Mouse (Mus musculus): Measurements from ENCODE around the gene Reg4.

The Reg4 gene

GRCm38 (mm10) chr3:98206977-98207376 is 15.0 kb upstream of the Reg4 start:
- Histone ChIP-seq H3K4me1 (replicated peaks; ENCODE audit: low read depth, low read length) (no peaks in the 10 kb centered on the region), H3K36me3 (ENCODE audit: insufficient read depth, low read length) (no peaks in the 10 kb centered on the region), H3K27me3 (ENCODE audit: insufficient read depth, low read length) (peaks cover 4% of the 10 kb centered on the region; the same call in 1 of the 2 replicates), H3K9me3 (ENCODE audit: low read length) (no peaks in the 10 kb centered on the region), H3K4me3 (replicated peaks; ENCODE audit: low read length) (no peak overlapping the region)
- no peak for TF ChIP-seq CTCF (conservative IDR thresholded peaks at IDR 0.05; ENCODE audit: low read length)
- no peak for TF ChIP-seq POU5F1 (IDR thresholded peaks at IDR 0.05; ENCODE audit: borderline replicate concordance, low read length)
- TF ChIP-seq NANOG (IDR thresholded peaks at IDR 0.05; ENCODE audit: borderline replicate concordance, low read length) = no peak

DNA sequence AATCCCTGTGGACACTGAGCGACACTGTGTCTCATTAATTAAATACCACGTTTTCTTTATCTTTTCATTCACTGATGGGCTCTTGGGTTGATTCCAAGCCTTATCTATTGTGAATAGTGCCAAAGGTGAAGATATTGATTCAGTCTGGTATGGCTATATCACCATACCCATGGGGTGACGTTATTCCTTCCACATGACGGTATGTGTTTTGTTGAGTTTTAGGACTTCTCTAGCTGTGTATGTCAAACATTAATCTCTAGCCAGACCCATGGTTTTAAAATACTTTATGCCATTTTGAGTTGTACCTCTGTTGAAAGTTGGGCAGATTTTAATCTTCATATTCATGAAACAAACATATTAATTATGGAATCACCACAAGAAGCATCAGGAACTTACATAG is 12.8 kb upstream of the Reg4 start:
- H3K36me3 ChIP-seq (ENCODE audit: insufficient read depth, low read length) = no peaks in the 10 kb centered on the region
- TF ChIP-seq POU5F1 (IDR thresholded peaks at IDR 0.05; ENCODE audit: borderline replicate concordance, low read length) (no peak), NANOG (IDR thresholded peaks at IDR 0.05; ENCODE audit: borderline replicate concordance, low read length) (no peak), CTCF (conservative IDR thresholded peaks at IDR 0.05; ENCODE audit: low read length) (no peak)
- H3K4me3 ChIP-seq (replicated peaks; ENCODE audit: low read length) = no peak overlapping the region
- H3K27me3 ChIP-seq (ENCODE audit: insufficient read depth, low read length) = no peaks in the 10 kb centered on the region
- H3K4me1 ChIP-seq (replicated peaks; ENCODE audit: low read depth, low read length) = no peaks in the 10 kb centered on the region
- H3K9me3 ChIP-seq (ENCODE audit: low read length) = no peaks in the 10 kb centered on the region

DNA sequence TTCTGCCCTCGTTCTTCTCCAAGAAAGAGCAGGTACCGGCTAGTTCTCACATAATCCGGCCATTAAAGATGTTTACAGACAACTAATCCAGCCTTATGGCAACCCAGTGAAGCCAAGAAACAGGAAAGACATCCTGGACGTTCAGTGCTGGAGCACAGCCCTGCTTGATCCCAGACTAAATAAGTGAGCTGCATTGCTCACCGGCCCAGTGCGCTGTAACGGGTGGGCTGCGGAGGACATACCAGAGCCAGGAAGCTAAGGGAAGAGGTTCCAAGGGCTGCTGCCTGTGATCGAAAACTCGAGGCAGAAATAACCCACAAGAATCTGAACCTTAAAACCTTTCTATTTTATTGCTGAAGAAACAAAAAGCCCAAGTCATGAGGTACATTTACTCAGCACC is 11.1 kb upstream of the Reg4 start:
- no peak overlapping the region for H3K4me3 ChIP-seq (replicated peaks; ENCODE audit: low read length)
- no peaks in the 10 kb centered on the region for H3K9me3 ChIP-seq (ENCODE audit: low read length)
- H3K4me1 ChIP-seq (replicated peaks; ENCODE audit: low read depth, low read length) = no peaks in the 10 kb centered on the region
- TF ChIP-seq POU5F1 (IDR thresholded peaks at IDR 0.05; ENCODE audit: borderline replicate concordance, low read length) (no peak), NANOG (IDR thresholded peaks at IDR 0.05; ENCODE audit: borderline replicate concordance, low read length) (no peak), CTCF (conservative IDR thresholded peaks at IDR 0.05; ENCODE audit: low read length) (no peak)
- no peaks in the 10 kb centered on the region for H3K36me3 ChIP-seq (ENCODE audit: insufficient read depth, low read length)
- no peaks in the 10 kb centered on the region for H3K27me3 ChIP-seq (ENCODE audit: insufficient read depth, low read length)

DNA sequence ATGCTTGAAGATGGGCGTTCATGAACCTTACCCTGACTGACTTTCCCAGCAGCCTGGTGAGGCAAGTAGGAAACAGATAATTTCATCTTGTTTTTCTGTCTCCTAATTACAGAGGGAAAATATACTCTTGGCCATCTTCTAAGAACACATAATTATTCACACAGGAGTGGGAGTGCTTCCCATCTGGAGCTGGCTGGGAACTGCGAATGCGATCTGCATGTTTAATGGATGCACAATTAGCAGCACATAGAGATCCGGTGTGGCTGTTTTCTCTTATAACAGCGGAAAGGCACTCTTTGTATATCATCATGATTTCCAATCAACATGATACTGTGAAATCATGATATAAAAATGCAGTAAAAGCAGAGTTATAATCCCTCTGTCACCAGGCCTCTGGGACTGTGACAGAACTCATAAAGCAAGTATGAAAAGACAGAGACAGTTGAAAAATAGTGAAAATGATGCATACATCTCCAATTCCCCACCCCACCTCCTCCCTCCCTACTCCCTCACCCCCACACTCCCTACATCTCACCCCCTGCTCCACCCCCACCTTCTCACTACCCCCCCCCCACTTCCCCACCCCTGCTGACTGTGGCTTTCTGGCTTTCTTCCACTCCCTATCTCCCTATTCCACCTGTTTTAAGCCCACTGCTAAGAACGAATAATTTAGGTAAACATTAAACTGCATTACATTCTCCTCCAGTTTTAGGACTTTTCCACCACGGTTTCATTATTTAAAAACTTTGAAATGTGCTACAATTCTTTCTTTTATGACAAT is 10.5 kb upstream of the Reg4 start:
- TF ChIP-seq CTCF (conservative IDR thresholded peaks at IDR 0.05; ENCODE audit: low read length) = no peak
- Histone ChIP-seq H3K4me1 (replicated peaks; ENCODE audit: low read depth, low read length) (no peaks in the 10 kb centered on the region), H3K27me3 (ENCODE audit: insufficient read depth, low read length) (no peaks in the 10 kb centered on the region), H3K9me3 (ENCODE audit: low read length) (no peaks in the 10 kb centered on the region), H3K4me3 (replicated peaks; ENCODE audit: low read length) (no peak overlapping the region), H3K36me3 (ENCODE audit: insufficient read depth, low read length) (no peaks in the 10 kb centered on the region)

GRCm38 (mm10) chr3:98216296-98216695 is 5.7 kb upstream of the Reg4 start:
- TF ChIP-seq NANOG (IDR thresholded peaks at IDR 0.05; ENCODE audit: borderline replicate concordance, low read length) = no peak
- TF ChIP-seq CTCF (conservative IDR thresholded peaks at IDR 0.05; ENCODE audit: low read length) = no peak
- TF ChIP-seq POU5F1 (IDR thresholded peaks at IDR 0.05; ENCODE audit: borderline replicate concordance, low read length) = no peak
- no peaks in the 10 kb centered on the region for H3K4me1 ChIP-seq (replicated peaks; ENCODE audit: low read depth, low read length)
- no peaks in the 10 kb centered on the region for H3K36me3 ChIP-seq (ENCODE audit: insufficient read depth, low read length)
- peaks cover 4% of the 10 kb centered on the region; the same call in 1 of the 2 replicates for H3K27me3 ChIP-seq (ENCODE audit: insufficient read depth, low read length)
- no peaks in the 10 kb centered on the region for H3K9me3 ChIP-seq (ENCODE audit: low read length)
- H3K4me3 ChIP-seq (replicated peaks; ENCODE audit: low read length) = no peak overlapping the region

DNA sequence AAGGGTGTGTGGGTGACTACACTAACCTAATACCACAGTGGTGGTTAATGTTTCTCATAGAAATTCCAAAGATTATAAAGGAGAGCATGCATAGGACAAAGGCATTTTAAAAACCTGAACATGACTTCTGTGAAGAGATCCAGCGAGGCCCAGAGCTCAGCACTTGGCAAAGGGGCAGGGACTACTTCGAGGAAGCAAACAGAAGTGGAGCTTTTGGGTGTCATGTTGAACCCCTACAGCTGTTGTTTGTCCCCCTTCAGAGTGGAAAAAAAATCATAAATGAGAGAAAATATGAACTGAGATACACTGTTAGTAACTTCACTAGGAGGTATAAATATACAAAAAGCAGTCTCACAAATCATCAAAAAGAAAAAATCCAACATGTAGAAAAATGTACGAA is 1.3 kb downstream of the Reg4 start:
- no peak for TF ChIP-seq CTCF (conservative IDR thresholded peaks at IDR 0.05; ENCODE audit: low read length)
- no peak for TF ChIP-seq NANOG (IDR thresholded peaks at IDR 0.05; ENCODE audit: borderline replicate concordance, low read length)
- no peak for TF ChIP-seq POU5F1 (IDR thresholded peaks at IDR 0.05; ENCODE audit: borderline replicate concordance, low read length)
- Histone ChIP-seq H3K27me3 (ENCODE audit: insufficient read depth, low read length) (peaks cover 15% of the 10 kb centered on the region), H3K4me1 (replicated peaks; ENCODE audit: low read depth, low read length) (peaks cover 6% of the 10 kb centered on the region), H3K4me3 (replicated peaks; ENCODE audit: low read length) (no peak overlapping the region), H3K9me3 (ENCODE audit: low read length) (no peaks in the 10 kb centered on the region), H3K36me3 (ENCODE audit: insufficient read depth, low read length) (no peaks in the 10 kb centered on the region)

GRCm38 (mm10) chr3:98223783-98224580 is 2.0 kb downstream of the Reg4 start:
- Histone ChIP-seq H3K27me3 (ENCODE audit: insufficient read depth, low read length) (peaks cover 22% of the 10 kb centered on the region), H3K36me3 (ENCODE audit: insufficient read depth, low read length) (no peaks in the 10 kb centered on the region), H3K4me1 (replicated peaks; ENCODE audit: low read depth, low read length) (peaks cover 6% of the 10 kb centered on the region), H3K9me3 (ENCODE audit: low read length) (no peaks in the 10 kb centered on the region), H3K4me3 (replicated peaks; ENCODE audit: low read length) (no peak overlapping the region)
- TF ChIP-seq POU5F1 (IDR thresholded peaks at IDR 0.05; ENCODE audit: borderline replicate concordance, low read length) (no peak), CTCF (conservative IDR thresholded peaks at IDR 0.05; ENCODE audit: low read length) (peak; percentile 21)

GRCm38 (mm10) chr3:98224975-98225374 is 3.0 kb downstream of the Reg4 start:
- no peaks in the 10 kb centered on the region for H3K36me3 ChIP-seq (ENCODE audit: insufficient read depth, low read length)
- H3K9me3 ChIP-seq (ENCODE audit: low read length) = no peaks in the 10 kb centered on the region
- TF ChIP-seq CTCF (conservative IDR thresholded peaks at IDR 0.05; ENCODE audit: low read length) (no peak), POU5F1 (IDR thresholded peaks at IDR 0.05; ENCODE audit: borderline replicate concordance, low read length) (no peak)
- no peak overlapping the region for H3K4me3 ChIP-seq (replicated peaks; ENCODE audit: low read length)
- peaks cover 23% of the 10 kb centered on the region for H3K27me3 ChIP-seq (ENCODE audit: insufficient read depth, low read length)
- peaks cover 6% of the 10 kb centered on the region for H3K4me1 ChIP-seq (replicated peaks; ENCODE audit: low read depth, low read length)
